Mouse (Mus musculus): ENCODE data around the gene Numb.

DNA sequence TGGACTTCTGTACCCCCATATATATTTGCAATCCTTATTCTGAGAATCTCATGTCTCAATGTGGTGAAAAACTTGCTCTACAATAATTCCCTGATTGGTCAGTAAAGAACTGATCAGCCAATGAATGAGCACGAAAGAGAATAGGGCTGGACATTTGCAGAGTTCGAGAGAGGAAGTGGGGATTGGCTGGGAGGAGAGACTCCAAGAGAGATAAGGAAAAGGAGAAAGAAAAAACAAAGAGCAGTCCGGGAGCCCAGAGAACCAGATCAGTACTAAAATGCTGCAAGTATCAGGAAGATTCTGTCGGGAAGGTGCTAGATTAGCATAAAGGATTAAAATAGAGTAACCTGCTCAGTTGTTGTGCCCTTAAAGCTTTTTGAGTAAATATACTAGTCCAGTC is 27.3 kb upstream of the Numb start:
- TF ChIP-seq POLR2AphosphoS5 (IDR thresholded peaks at IDR 0.05; ENCODE audit: insufficient replicate concordance, low read depth, low read length) (no peak), GATA2 (IDR thresholded peaks at IDR 0.05; ENCODE audit: borderline replicate concordance, low read depth, low read length) (no peak)
